Mouse (Mus musculus): Measurements from ENCODE around the gene Ppp2r3a. TPM values are rescaled to one million over a fixed set of nuclear protein-coding genes. Genes with fewer than 3 reads are reported as not detected.

Gene Ppp2r3a
- polyA plus RNA-seq, 1 experiment = 0.67 TPM

GRCm38 (mm10) chr9:101205216-101205615 lies 46.4 kb downstream of the Ppp2r3a start:
- no peak overlapping the region for H3K27ac ChIP-seq (ENCODE audit: insufficient read depth, low read depth, low read length)
- WGBS = 8% methylated on average over 1 of the region's 1 CpGs
- H3K4me1 ChIP-seq (ENCODE audit: control insufficient read depth, insufficient read depth, insufficient read length, low read length) = peaks cover 3% of the 10 kb centered on the region; the same call in 1 of the 2 replicates
- no peaks in the 10 kb centered on the region for H3K27me3 ChIP-seq (ENCODE audit: control insufficient read depth, insufficient read depth, low read length)
- no peaks in the 10 kb centered on the region for H3K36me3 ChIP-seq (ENCODE audit: control insufficient read depth, insufficient read depth, low read length)
- H3K4me3 ChIP-seq (ENCODE audit: low read depth, low read length) = no peak overlapping the region
- TF ChIP-seq POLR2A (IDR thresholded peaks at IDR 0.05; ENCODE audit: low read depth, low read length) (no peak), CTCF (IDR thresholded peaks at IDR 0.05; ENCODE audit: extremely low read depth, insufficient read length, insufficient replicate concordance, low read depth, low read length) (no peak)

- Histone ChIP-seq H3K4me1 (ENCODE audit: control insufficient read depth, insufficient read depth, insufficient read length, low read length) (peaks cover 3% of the 10 kb centered on the region; the same call in 1 of the 2 replicates), H3K36me3 (ENCODE audit: control insufficient read depth, insufficient read depth, low read length) (no peaks in the 10 kb centered on the region), H3K27ac (ENCODE audit: insufficient read depth, low read depth, low read length) (no peak overlapping the region), H3K4me3 (ENCODE audit: low read depth, low read length) (no peak overlapping the region), H3K27me3 (ENCODE audit: control insufficient read depth, insufficient read depth, low read length) (no peaks in the 10 kb centered on the region)
- no peak for TF ChIP-seq POLR2A (IDR thresholded peaks at IDR 0.05; ENCODE audit: low read depth, low read length)
- peak; percentile 28; the same call in 1 of the 2 replicates for TF ChIP-seq CTCF (IDR thresholded peaks at IDR 0.05; ENCODE audit: extremely low read depth, insufficient read length, insufficient replicate concordance, low read depth, low read length)
- 86% methylated on average over 3 of the region's 3 CpGs for WGBS
Measured at GRCm38 (mm10) chr9:101204059-101204458, 47.5 kb downstream of the Ppp2r3a start.

- TF ChIP-seq POLR2A (IDR thresholded peaks at IDR 0.05; ENCODE audit: low read depth, low read length) (no peak), CTCF (IDR thresholded peaks at IDR 0.05; ENCODE audit: extremely low read depth, insufficient read length, insufficient replicate concordance, low read depth, low read length) (no peak)
- Histone ChIP-seq H3K27me3 (ENCODE audit: control insufficient read depth, insufficient read depth, low read length) (no peaks in the 10 kb centered on the region), H3K36me3 (ENCODE audit: control insufficient read depth, insufficient read depth, low read length) (no peaks in the 10 kb centered on the region), H3K4me1 (ENCODE audit: control insufficient read depth, insufficient read depth, insufficient read length, low read length) (no peaks in the 10 kb centered on the region), H3K27ac (ENCODE audit: insufficient read depth, low read depth, low read length) (no peak overlapping the region), H3K4me3 (ENCODE audit: low read depth, low read length) (no peak overlapping the region)
- WGBS = 64% methylated on average over 5 of the region's 5 CpGs
Measured at GRCm38 (mm10) chr9:101200627-101201026, 51.0 kb downstream of the Ppp2r3a start.

GRCm38 (mm10) chr9:101198804-101199203 lies 52.8 kb downstream of the Ppp2r3a start:
- Histone ChIP-seq H3K4me3 (ENCODE audit: low read depth, low read length) (no peak overlapping the region), H3K27ac (ENCODE audit: insufficient read depth, low read depth, low read length) (no peak overlapping the region), H3K36me3 (ENCODE audit: control insufficient read depth, insufficient read depth, low read length) (no peaks in the 10 kb centered on the region), H3K27me3 (ENCODE audit: control insufficient read depth, insufficient read depth, low read length) (no peaks in the 10 kb centered on the region), H3K4me1 (ENCODE audit: control insufficient read depth, insufficient read depth, insufficient read length, low read length) (no peaks in the 10 kb centered on the region)
- WGBS = 83% methylated on average over 6 of the region's 6 CpGs
- no peak for TF ChIP-seq CTCF (IDR thresholded peaks at IDR 0.05; ENCODE audit: extremely low read depth, insufficient read length, insufficient replicate concordance, low read depth, low read length)
- TF ChIP-seq POLR2A (IDR thresholded peaks at IDR 0.05; ENCODE audit: low read depth, low read length) = no peak

- no peak overlapping the region for H3K4me3 ChIP-seq (ENCODE audit: low read depth, low read length)
- no peaks in the 10 kb centered on the region for H3K27me3 ChIP-seq (ENCODE audit: control insufficient read depth, insufficient read depth, low read length)
- TF ChIP-seq POLR2A (IDR thresholded peaks at IDR 0.05; ENCODE audit: low read depth, low read length) (no peak), CTCF (IDR thresholded peaks at IDR 0.05; ENCODE audit: extremely low read depth, insufficient read length, insufficient replicate concordance, low read depth, low read length) (no peak)
- no peaks in the 10 kb centered on the region for H3K4me1 ChIP-seq (ENCODE audit: control insufficient read depth, insufficient read depth, insufficient read length, low read length)
- H3K36me3 ChIP-seq (ENCODE audit: control insufficient read depth, insufficient read depth, low read length) = no peaks in the 10 kb centered on the region
- WGBS = 85% methylated on average over 3 of the region's 3 CpGs
- H3K27ac ChIP-seq (ENCODE audit: insufficient read depth, low read depth, low read length) = no peak overlapping the region
Measured at GRCm38 (mm10) chr9:101198261-101198660, 53.3 kb downstream of the Ppp2r3a start.

- no peaks in the 10 kb centered on the region for H3K4me1 ChIP-seq (ENCODE audit: control insufficient read depth, insufficient read depth, insufficient read length, low read length)
- 44% methylated on average over 5 of the region's 5 CpGs for WGBS
Measured at GRCm38 (mm10) chr9:101181962-101182701, 69.5 kb downstream of the Ppp2r3a start.

GRCm38 (mm10) chr9:101181291-101181690 lies 70.3 kb downstream of the Ppp2r3a start:
- H3K27me3 ChIP-seq (ENCODE audit: control insufficient read depth, insufficient read depth, low read length) = no peaks in the 10 kb centered on the region
- H3K27ac ChIP-seq (ENCODE audit: insufficient read depth, low read depth, low read length) = no peak overlapping the region
- no peak for TF ChIP-seq CTCF (IDR thresholded peaks at IDR 0.05; ENCODE audit: extremely low read depth, insufficient read length, insufficient replicate concordance, low read depth, low read length)
- no peak for TF ChIP-seq POLR2A (IDR thresholded peaks at IDR 0.05; ENCODE audit: low read depth, low read length)
- no peak overlapping the region for H3K4me3 ChIP-seq (ENCODE audit: low read depth, low read length)
- WGBS = 83% methylated on average over 6 of the region's 6 CpGs
- peaks cover 6% of the 10 kb centered on the region for H3K36me3 ChIP-seq (ENCODE audit: control insufficient read depth, insufficient read depth, low read length)
- no peaks in the 10 kb centered on the region for H3K4me1 ChIP-seq (ENCODE audit: control insufficient read depth, insufficient read depth, insufficient read length, low read length)

More at GRCm38 (mm10) chr9:101181962-101182701, 69.5 kb downstream of the Ppp2r3a start:
- no peaks in the 10 kb centered on the region for H3K27me3 ChIP-seq (ENCODE audit: control insufficient read depth, insufficient read depth, low read length)
- H3K4me3 ChIP-seq (ENCODE audit: low read depth, low read length) = no peak overlapping the region
- H3K27ac ChIP-seq (ENCODE audit: insufficient read depth, low read depth, low read length) = no peak overlapping the region
- TF ChIP-seq POLR2A (IDR thresholded peaks at IDR 0.05; ENCODE audit: low read depth, low read length) (no peak), CTCF (IDR thresholded peaks at IDR 0.05; ENCODE audit: extremely low read depth, insufficient read length, insufficient replicate concordance, low read depth, low read length) (peak; percentile 40; the same call in 1 of the 2 replicates)
- peaks cover 6% of the 10 kb centered on the region for H3K36me3 ChIP-seq (ENCODE audit: control insufficient read depth, insufficient read depth, low read length)
